ENCODE assay signal across 8 mouse cellular contexts in the genomic region with DNA sequence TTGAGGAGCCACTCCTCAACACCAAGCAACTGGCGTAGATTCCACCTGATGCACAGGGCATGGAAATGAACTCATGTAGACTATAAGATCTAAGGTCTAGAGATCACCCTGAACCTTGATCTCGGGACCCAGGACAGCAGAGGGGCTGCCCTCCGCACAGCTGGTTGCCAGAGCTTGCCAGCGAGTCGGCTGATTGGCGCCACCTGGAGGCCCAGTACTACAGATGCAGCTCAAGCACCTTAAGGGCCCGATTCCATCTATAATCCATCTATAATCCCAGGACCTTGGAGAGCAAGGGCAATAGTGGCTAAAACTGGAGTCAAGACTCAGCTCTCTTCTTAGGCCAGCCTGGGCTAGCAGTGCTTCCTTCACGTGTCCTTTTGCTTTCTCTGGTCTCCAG. TPM values are rescaled to one million over a fixed set of nuclear protein-coding genes. Genes with fewer than 3 reads are reported as not detected.
DNase-seq lines count a peak whose midpoint lies in the region; ATAC-seq lines count a peak whose summit lies in the region.

No protein-coding gene starts in this region.

- H3K36me3 ChIP-seq in embryonic facial prominence, embryonic 11.5 days (replicated peaks; ENCODE audit: control insufficient read depth, insufficient read depth, low read depth, low read length) = no peaks in the 10 kb centered on the region

- WGBS in embryonic facial prominence, embryonic 11.5 days = 1% methylated on average over 8 of the region's 8 CpGs

- peaks cover 29% of the 10 kb centered on the region for H3K27me3 ChIP-seq in embryonic facial prominence, embryonic 11.5 days (ENCODE audit: control insufficient read depth, insufficient read depth, low read length)

- DNase-seq in adrenal gland, adult (ENCODE audit: inconsistent age in 2 of 2, low spot score in 1 of 2) = peak; percentile 59 to 85
- no peak for DNase-seq in adrenal gland, adult 8-10 months
- DNase-seq in NIH3T3 (ENCODE audit: low read depth) = peak; percentile 88
- DNase-seq in embryonic facial prominence, embryonic 11.5 days (ENCODE audit: low spot score) = peak; percentile 81
- DNase-seq in heart, postnatal 10 days = peak; percentile 84 to 85
- peak; percentile 87 to 90 for DNase-seq in kidney, postnatal 4 days
- DNase-seq in spleen, adult 12 weeks (ENCODE audit: low spot score) = peak; percentile 42

- intact Hi-C loops in heart, postnatal 10 days (cut with DNase I) = loop anchor here (1.0 to 2.0 kb wide), 2 partner anchors 75 to 117 kb away; no protein-coding TSS in a partner anchor

- no peak overlapping the region for H3K27ac ChIP-seq in embryonic facial prominence, embryonic 11.5 days (replicated peaks; ENCODE audit: low read depth, low read length)

- H3K4me3 ChIP-seq in embryonic facial prominence, embryonic 11.5 days (ENCODE audit: low read depth, low read length) = no peak overlapping the region

- ATAC-seq in embryonic facial prominence, embryonic 11.5 days (replicated peaks; ENCODE audit: insufficient number of reproducible peaks, low FRiP score, low TSS enrichment, low read depth) = no peak
- peak; percentile 60 for ATAC-seq in megakaryocyte-erythroid progenitor cell, adult 5-6 weeks (replicated peaks; ENCODE audit: low FRiP score, low TSS enrichment, poor library complexity, severe bottlenecking)

- H3K9ac ChIP-seq in embryonic facial prominence, embryonic 11.5 days (replicated peaks; ENCODE audit: low read length) = no peak overlapping the region

- H3K4me1 ChIP-seq in embryonic facial prominence, embryonic 11.5 days (ENCODE audit: control insufficient read depth, insufficient read depth, low read length) = no peaks in the 10 kb centered on the region; the same call in 1 of the 2 replicates

- no peaks in the 10 kb centered on the region for H3K9me3 ChIP-seq in embryonic facial prominence, embryonic 11.5 days (replicated peaks; ENCODE audit: control insufficient read depth, low read length)

- H3K4me2 ChIP-seq in embryonic facial prominence, embryonic 11.5 days (ENCODE audit: low read depth, low read length) = no peak overlapping the region

RNA-seq across cellular contexts. Expression of a gene that starts 0.9 kb away (rescaled TPM):
- 1 to 10 TPM in 2 of 4 experiments, under 1 TPM in 2; 0.40 to 2.2 (median 1.1) TPM for total RNA-seq in adrenal gland, adult 8-10 months (2022)
- polyA plus RNA-seq in embryonic facial prominence, embryonic 11.5 days (2014; fragmentation: Nextera tagmentation; extraction: Ambion mirVana) = 0.77 and 0.93 TPM in 2 replicates
- 10 to 100 TPM; 12.3 to 17.4 TPM for total RNA-seq in heart, postnatal 10 days (2021)
- not detected in 2 replicates for total RNA-seq in megakaryocyte-erythroid progenitor cell, adult 5-6 weeks (2014; fragmentation: Nextera tagmentation)
- not detected in 2 replicates for total RNA-seq in megakaryocyte-erythroid progenitor cell, adult 5-6 weeks (2017)

RNA-seq across cellular contexts. Expression of a gene that starts 26.5 kb away (rescaled TPM):
- total RNA-seq in adrenal gland, adult 8-10 months (2022) = 1 to 10 TPM; 1.4 to 1.5 (median 1.4) TPM
- polyA plus RNA-seq in embryonic facial prominence, embryonic 11.5 days (2014; fragmentation: Nextera tagmentation; extraction: Ambion mirVana) = 0.92 and 1.9 TPM in 2 replicates
- under 1 TPM; 0.60 to 0.82 TPM for total RNA-seq in heart, postnatal 10 days (2021)
- 108 and 110 TPM in 2 replicates for total RNA-seq in megakaryocyte-erythroid progenitor cell, adult 5-6 weeks (2014; fragmentation: Nextera tagmentation)
- 68.5 and 93.7 TPM in 2 replicates for total RNA-seq in megakaryocyte-erythroid progenitor cell, adult 5-6 weeks (2017)

RNA-seq across cellular contexts. Expression of a gene that starts 40.7 kb away (rescaled TPM):
- 10 to 100 TPM; 57.5 to 77.4 (median 68.5) TPM for total RNA-seq in adrenal gland, adult 8-10 months (2022)
- 44.2 and 52.2 TPM in 2 replicates for polyA plus RNA-seq in embryonic facial prominence, embryonic 11.5 days (2014; fragmentation: Nextera tagmentation; extraction: Ambion mirVana)
- total RNA-seq in heart, postnatal 10 days (2021) = 10 to 100 TPM; 29.9 to 31.8 TPM
- total RNA-seq in megakaryocyte-erythroid progenitor cell, adult 5-6 weeks (2014; fragmentation: Nextera tagmentation) = 23.8 and 38.4 TPM in 2 replicates
- 7.9 and 14.8 TPM in 2 replicates for total RNA-seq in megakaryocyte-erythroid progenitor cell, adult 5-6 weeks (2017)

Comparison
In these comparisons a context has a peak if more than half of its experiments do, and no peak if none do; other contexts are left out.
1. RNA of a gene that starts 0.9 kb away (total RNA-seq): 12.3 to 17.4 TPM in heart, postnatal 10 days; 0.40 to 2.2 TPM in adrenal gland, adult 8-10 months and not detected in megakaryocyte-erythroid progenitor cell, adult 5-6 weeks; every median in the first group is over 4 times any median in the second.
2. RNA of a gene that starts 26.5 kb away (total RNA-seq): 68.5 to 110 TPM in megakaryocyte-erythroid progenitor cell, adult 5-6 weeks; 1.4 to 1.5 TPM in adrenal gland, adult 8-10 months and 0.60 to 0.82 TPM in heart, postnatal 10 days; every median in the first group is over 10 times any median in the second.